Mouse (Mus musculus) spleen, postnatal 14 days (tissue): ENCODE measurements around the gene Ddb1.

Experiments
- DNase-seq, 2 experiments: peaks; one replicate each; pipeline ENCODE4 v3.0.0; 2021 to 2022; ENCODE audit warnings: low spot score in 2 of 2

Gene Ddb1

GRCm38 (mm10) chr19:10591659-10592377 is 13.3 kb upstream of the Ddb1 start:
- DNase-seq = no peak

DNA sequence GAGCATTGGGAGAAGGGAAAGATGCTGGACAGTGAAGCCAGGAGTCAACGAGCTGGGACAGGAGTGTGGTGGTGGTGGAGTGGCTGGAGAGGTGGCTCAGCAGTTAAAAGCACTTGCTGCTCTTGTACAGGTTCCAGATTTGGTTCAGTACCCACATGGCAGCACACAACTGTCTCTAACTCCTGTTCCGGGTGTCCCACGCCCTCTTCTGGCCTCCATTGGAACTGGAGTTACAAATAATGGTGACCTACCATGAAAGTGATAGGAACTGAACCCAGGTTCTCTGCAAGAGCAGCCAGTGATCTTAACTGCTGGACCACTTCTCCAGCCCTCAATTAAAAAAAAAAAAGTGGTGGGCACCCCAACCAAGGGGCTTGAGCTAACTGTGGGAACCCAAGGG is 6.9 kb upstream of the Ddb1 start:
- peak in 1 of 2 experiments; percentile 34 for DNase-seq

- no peak for DNase-seq
These were observed 5.5 kb upstream of the Ddb1 start for GRCm38 (mm10) chr19:10599648-10600047.

DNA sequence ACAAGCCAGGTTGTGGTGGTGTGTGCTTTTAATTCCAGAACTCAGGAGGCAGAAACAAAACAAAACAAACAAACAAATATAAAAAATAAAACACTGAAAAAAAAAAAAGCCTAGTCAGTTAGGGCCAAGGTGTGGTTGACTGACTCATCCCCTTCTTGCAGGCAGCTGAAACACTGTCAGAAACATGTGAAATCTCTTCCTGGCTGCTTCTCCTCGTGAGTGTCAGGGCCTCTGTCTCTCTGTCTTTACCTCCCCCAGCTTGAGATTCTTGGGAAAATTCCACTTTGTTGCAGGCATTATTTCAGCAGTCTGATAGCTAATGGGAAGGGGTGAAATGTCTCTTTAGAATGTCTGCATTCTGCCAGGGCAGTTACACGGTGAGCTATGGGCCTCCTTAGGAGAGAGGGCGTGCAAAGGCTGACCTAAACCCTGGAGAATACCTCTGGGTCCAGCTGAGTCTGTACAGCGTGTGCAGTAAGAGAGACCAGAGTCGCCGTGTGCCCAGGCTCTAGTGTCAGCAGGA is 2.8 kb upstream of the Ddb1 start:
- no peak for DNase-seq

DNA sequence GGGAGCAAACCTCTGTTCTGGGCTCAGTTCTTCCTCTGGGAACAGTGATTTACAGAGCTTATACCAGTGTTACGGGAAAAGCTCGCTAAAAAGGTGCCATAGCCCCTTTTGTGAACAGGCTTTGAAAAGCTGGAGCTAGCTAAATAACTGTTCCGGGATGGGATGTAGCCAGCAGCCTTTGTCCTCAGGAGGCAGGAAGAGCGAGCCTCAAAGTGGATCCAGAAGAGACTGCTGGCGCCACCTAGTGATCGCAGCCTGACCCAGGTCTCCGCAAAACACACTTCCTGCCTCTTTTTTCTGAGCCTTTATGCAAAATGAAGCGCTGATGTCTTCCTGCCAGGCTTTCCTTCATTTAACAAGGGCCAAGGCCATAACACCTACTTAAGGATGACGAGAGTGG is 2.3 kb upstream of the Ddb1 start:
- DNase-seq = peak; percentile 75 to 82

- DNase-seq = no peak
These were observed 1.2 kb upstream of the Ddb1 start for GRCm38 (mm10) chr19:10603660-10604523.

DNA sequence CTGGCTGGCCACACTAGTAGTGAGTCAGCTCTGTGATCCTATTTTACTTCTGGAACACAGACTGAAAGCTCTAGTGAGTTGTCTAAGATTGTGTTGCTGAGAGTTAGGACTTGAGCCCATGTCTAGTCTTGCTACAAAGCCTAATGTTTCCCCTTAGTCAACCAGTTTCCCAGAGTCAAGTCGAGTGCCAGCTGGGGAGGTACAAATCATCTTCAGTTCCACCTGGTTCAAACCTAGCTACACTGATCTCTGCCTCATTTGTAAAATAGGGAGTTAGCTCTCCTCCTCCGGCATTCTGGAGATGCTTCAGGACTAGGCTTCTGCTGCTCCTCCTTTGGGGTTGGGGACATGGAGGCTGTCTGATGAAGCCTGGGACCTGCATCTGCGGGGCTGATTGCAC is 593 bp upstream of the Ddb1 start:
- DNase-seq = no peak

- DNase-seq = no peak
These were observed 935 bp downstream of the Ddb1 start for GRCm38 (mm10) chr19:10605901-10606622.

DNA sequence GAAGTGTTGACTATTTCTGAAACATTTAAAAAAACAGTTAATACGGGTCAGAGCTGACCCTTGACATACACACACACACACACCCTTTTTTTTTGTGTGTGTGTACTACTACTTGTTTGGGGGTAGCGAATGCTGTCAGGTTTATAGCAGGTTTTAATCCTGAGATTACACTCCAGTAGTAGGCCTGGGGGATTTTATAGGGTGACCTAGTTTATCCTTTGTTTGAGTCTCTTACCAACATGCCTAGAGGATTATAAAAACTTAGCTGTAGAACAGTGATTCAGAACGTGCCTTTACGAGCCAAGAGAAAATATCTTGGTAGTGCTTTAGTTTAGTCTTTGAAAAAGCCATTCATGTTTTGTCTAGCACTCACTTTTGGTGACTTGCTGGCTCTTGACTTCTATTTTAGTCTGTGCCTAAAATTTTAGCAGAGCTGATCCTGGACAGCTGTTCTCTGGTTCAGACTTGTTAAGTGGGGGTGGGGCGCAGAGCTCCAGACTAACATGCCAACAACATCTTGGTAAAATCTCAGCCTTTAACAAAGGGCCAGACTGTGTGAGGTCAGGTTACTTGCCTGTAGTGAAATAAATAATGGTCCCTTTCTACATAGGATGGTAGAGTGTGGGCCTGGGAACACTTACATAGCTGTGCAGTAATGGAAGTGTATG is 3.6 kb downstream of the Ddb1 start:
- DNase-seq = no peak

- peak in 1 of 2 experiments; percentile 39 for DNase-seq
These were observed 29.2 kb downstream of the Ddb1 start, which contains the start of gene Vwce for GRCm38 (mm10) chr19:10634106-10634871. Vwce (plus strand) TSS chr19:10634213.

DNA sequence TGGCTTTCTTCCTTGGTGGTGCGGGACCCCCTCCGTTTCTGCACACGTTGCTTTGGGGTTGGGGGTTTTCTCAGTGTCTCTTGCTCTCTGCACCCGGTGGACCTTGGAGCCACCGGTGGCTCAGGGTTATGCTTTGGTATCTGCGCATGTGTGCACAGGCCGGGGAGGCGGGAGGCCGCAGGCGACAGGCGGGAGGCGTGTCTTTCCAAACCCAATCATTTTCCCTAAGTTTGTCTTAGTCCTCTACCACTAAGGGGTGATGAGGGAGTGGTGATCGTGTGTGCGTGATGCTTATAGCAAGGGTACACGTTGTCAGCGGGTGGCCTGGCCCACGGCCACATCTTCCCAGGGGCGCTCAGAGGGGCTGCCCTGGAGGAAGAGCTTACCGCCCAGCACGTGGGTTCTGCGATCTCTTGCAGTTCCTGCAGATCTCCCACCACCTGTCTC is 29.8 kb downstream of the Ddb1 start:
- DNase-seq = peak in 1 of 2 experiments; percentile 23

GRCm38 (mm10) chr19:10637840-10638239 is 32.7 kb downstream of the Ddb1 start:
- no peak for DNase-seq

- DNase-seq = no peak
These were observed 35.0 kb downstream of the Ddb1 start for GRCm38 (mm10) chr19:10640080-10640479.

GRCm38 (mm10) chr19:10640589-10641378 is 35.7 kb downstream of the Ddb1 start:
- DNase-seq = no peak

- no peak for DNase-seq
These were observed 40.5 kb downstream of the Ddb1 start for GRCm38 (mm10) chr19:10645616-10646015.

DNA sequence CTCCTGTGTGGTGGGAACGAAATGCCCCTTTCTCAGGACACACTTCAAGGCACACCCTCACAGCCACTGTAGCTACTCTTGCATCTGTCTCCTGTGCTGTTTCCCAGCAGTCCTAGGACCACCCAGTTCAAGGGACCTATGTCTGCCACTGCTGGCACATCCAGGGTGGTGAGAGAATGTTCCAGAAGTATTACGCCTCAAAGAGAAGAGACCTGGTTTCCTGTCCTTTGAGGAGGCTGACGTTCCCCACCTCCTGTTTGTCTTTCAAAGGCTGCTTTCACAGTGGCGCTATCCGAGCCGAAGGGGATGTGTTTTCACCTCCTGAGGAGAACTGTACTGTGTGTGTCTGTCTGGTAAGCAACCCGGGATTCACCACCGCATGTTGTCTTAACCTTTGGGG is 43.0 kb downstream of the Ddb1 start:
- DNase-seq = no peak

DNA sequence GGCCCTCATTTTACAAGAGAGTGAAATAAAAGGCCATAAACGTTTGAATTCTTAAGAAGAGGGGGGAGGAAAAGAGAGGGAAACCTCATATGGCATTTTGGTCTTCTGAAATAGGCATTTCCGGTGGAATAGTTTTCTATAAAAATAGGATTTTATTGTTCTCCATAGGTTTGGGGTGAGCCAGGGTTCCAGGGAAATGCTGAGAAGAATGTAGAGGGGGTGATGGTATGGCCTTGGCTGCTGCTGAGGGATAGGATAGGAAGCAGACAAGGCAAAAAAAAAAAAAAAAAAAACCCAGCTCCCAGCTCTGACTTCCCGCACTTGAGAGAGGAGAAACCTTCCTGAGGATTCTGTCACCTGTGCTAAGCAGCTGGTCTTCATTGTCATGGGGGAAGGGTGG is 50.9 kb downstream of the Ddb1 start:
- no peak for DNase-seq

DNA sequence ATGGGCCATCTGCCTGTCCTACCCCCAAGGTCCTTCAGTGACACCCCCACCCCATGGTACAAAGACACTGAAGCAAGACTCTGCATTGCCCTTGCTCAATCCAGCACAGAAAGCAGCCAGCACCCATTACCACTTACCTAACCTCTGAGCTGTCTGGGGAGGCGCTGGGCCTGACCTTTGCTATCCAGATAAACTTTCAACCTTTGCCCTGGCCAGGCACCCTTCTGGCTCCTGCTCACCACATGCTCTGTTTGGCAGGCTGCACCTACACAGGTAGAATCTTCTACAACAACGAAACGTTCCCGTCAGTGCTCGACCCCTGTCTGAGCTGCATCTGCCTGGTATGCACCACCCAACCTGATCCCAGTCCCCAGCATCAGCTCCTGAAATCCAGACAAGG is 52.6 kb downstream of the Ddb1 start:
- DNase-seq = no peak

DNA sequence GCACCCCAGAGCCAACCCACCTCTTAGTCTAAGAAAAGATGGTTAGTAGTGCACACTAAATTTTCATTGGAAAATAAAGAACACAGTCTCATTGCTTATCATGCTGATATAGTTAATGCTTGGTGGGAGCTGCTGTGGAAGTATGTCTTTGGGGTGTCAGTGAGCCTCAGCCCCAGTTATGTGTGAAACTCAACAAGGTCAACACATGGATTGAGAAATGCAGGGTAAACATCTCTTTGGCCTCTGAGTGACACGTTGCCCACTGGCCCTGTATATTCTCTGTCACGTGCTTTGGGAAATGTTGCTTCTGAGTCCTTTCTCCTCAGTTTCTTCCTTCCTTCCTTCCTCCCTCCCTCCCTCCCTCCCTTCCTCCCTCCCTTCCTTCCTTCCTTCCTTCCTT is 53.3 kb downstream of the Ddb1 start:
- no peak for DNase-seq

- peak in 1 of 2 experiments; percentile 44 for DNase-seq
These were observed 56.2 kb downstream of the Ddb1 start for GRCm38 (mm10) chr19:10661373-10661772.
